Mouse (Mus musculus) liver, adult (tissue): ENCODE data around the gene Clnk.

ENCODE experiments used
- GATA4 ChIP-seq: IDR thresholded peaks from 2 replicates; pipeline ENCODE4 v1.6.1; 2014; ENCODE audit warnings: mild to moderate bottlenecking, low read length; ENCODE audit not compliant: insufficient replicate concordance

The Clnk gene

DNA sequence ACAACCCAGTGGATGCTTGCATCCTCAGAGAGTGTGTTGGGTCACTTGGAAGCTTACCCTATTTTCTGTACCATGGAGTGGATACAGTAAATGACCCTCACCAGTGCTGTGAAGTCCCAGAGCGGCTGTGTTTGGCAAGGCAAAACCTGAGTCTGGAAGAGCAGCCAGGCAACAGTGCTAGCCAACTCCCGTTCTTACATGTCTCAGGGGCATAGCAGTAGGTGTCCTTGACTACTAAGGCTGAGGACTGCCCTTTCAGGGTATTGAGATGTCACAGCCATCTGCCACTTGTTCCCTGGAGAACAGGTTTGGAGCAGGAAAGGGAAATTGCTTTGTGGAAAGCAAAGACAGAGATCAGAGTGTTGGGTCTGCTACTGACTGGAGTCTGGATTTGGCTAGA is 85.5 kb downstream of the Clnk start:
- TF ChIP-seq GATA4, result no peak

DNA sequence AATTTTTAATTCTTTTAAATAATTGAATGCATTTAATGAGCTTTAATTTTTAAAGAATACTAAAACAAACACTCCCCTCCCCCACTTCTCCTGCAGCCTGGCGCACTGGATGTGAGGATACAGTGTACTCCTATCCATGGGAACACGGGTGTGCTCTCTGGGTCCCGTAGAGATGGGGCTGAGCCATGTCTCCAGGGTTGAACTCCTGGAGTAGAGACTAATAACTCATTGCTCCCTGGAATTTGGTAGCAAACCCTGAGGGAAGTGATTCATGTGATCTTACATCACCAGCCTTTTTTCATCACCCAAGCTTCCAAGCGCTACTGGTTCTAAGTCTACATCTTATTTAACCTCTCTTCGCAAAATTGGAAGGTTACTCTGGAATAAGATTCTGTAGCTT is 87.8 kb downstream of the Clnk start:
- no peak for TF ChIP-seq GATA4

DNA sequence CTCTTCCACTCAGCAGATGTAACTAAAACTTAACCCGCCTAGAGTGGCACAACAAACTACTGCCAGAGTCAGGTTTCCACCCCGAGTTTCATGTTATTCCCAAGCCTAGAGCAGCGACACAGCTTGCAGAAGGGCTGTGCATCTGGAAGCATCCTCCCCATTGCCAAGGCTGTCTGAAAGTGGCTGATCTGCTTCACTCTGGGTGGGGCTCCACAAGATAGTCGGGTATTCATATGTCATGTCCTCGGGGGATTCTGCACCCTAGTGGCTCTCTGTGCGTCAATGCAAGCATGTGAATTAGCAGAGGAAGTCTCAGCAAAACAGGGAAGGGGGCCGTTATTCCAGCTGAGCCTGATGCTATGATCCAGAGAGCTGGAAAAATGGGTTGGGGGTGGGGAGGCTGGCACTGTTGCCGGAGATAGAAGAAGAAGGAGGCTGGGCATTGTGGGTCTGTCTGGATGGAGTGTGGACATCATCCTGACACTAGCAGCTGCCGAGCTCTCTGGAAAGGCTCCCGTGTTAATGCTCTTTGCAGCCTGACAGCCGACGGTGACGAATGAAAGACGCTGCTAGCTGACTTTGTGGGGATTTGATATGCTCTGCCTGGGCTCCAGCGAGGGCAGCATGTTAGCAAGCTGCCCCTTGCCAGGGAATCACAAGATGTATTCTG is 88.6 kb downstream of the Clnk start:
- TF ChIP-seq GATA4, result no peak

DNA sequence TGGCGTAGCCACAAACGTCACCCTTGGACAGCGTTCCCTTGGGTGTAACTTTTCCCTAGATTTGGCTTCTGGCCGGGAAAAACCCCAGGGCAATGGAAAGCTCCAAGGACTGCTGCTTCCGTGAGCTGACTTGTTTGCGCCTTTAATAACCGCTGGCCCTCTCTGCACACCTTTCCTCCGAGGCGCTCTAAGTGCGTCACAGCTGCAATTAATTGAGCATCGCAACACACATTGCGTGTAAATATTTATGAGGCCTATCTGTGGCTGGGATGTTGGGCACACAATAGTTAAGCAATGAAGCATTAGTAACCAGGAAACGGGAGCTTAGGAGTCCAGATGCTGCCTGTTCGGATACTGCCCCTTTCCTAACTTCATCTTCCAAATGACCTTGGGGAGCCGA is 90.5 kb downstream of the Clnk start:
- no peak for TF ChIP-seq GATA4

DNA sequence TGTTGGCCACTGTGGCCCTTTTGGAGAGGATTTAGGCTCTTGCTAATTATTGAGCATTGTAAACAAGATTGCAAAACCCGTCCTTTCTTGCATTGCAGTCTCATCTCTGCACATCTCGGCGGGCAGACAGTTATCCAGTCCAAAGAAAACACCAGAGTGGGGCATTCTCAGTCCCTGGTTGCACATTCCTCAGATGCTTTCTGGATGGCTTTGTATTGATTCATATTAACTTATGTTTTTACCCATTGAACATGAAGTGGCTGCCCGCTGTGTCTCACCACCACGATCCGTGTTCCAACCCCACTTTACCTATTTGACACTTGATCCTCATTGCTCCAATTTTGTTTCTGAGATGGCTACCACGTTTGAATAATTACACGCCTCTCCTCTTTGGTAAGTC is 90.9 kb downstream of the Clnk start:
- TF ChIP-seq GATA4, result no peak

DNA sequence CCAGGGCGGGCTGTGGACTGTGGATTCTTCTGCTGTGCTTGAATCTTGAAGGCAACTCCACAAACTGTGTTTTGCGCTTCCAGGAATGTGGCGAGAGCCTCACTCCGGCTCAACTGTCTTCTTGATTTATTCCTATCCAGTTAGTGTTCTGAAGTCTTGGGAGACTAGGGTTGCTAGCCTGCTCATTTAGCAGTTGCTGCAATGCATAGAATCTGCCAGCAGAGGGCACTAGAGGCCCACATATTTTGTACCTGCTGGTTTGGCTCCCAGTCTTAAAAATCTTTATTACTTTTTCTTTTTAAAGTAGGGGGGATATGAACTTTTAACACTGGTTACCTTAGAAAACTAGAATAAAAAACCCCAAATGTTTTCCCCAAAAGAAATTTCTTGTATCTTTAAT is 94.8 kb downstream of the Clnk start:
- no peak for TF ChIP-seq GATA4

DNA sequence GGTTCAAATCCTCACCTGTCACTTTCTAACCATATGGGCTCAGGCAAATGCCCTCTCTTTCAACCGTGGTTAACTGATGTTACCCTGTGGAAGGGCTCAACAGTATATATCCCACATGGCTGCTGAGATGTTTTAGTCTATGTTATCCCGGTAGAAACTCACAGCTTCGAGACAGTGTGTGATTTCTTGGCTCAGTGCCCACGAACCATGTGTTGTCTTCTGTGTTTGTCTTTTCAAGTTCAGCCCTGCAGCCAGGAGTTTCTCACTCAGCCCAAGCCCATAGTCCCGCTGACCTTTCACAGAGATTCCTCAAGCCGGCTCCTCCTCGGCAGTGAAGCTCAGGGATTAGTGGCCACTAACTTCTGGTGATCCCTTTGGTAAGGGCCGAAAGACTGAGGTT is 96.0 kb downstream of the Clnk start:
- TF ChIP-seq GATA4, result no peak

DNA sequence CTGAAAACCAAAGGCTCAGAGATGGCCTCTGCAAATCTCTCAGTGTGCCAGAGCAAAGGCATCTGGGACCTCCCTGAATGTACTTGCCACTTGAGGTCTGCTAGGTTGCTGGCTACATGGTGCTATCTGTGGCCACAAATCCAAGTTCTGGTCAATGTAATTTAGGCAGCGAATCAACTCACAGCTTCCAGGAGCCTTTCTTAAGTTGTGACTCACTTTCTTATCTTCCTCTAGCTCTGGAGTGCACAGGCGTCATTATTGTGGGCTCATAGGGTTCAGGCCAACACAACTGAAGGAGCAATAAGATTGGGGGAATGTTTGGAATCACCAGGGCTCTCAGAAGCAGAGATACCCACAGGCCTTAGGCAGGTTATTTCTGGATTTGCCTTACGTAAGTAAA is 96.6 kb downstream of the Clnk start:
- no peak for TF ChIP-seq GATA4

DNA sequence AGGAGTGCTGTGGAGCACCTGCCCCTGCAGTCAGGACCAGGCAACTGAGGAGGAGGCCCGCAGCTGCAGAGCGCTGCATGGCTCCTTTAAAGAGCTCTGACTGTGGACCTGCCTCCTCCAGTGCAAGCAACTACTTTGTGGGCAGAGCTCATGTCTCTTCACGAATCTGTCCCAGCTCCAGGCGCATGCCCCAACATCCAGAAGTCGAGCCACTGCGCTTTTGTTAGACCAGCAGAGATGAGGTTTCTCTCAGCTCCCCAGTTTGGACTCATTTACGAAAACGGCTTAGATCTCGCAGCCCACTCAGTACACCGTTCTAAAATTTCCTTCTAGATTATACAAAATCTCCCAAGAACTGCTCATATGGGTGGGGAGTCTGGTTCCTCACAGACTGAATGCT is 101.1 kb downstream of the Clnk start:
- TF ChIP-seq GATA4, result no peak

DNA sequence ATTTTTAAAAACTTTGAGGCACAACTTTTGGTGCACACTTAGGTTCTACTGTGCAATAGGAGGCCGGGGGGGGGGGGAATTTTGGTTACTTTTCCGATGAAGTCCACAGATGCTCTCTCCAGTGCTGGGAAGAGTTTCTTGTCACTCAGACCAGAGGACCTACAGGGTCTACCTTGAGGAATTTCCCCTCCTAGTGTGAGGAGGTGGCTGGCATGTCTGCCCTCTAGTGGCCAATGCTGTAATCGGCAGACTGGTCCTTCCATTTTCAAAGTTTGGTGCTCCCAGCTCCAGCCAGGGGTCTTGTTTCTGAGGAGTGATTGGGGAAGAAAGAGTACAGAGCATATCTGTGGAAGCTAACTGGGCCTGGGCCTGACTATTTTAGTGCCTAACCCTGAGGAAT is 121.7 kb downstream of the Clnk start:
- TF ChIP-seq GATA4, result no peak

DNA sequence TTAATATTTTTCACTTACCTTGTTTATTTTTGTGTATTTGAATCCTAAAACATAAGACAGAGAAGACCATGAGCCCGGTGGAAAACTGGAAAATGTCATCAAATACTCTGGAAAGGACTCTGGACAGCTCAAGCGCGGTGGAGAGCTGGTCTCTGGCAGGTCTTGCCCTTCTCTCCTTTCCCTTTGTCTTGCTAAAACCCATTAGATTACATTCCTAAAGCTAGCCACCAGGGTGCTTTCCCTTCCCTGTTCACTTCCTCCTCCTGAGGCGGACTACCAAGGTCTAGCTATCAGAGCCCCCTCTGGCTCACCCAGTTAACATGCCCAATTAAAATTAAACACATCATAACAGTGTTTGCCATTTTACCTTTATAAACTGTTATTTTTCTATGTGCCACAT is 123.9 kb downstream of the Clnk start:
- no peak for TF ChIP-seq GATA4

DNA sequence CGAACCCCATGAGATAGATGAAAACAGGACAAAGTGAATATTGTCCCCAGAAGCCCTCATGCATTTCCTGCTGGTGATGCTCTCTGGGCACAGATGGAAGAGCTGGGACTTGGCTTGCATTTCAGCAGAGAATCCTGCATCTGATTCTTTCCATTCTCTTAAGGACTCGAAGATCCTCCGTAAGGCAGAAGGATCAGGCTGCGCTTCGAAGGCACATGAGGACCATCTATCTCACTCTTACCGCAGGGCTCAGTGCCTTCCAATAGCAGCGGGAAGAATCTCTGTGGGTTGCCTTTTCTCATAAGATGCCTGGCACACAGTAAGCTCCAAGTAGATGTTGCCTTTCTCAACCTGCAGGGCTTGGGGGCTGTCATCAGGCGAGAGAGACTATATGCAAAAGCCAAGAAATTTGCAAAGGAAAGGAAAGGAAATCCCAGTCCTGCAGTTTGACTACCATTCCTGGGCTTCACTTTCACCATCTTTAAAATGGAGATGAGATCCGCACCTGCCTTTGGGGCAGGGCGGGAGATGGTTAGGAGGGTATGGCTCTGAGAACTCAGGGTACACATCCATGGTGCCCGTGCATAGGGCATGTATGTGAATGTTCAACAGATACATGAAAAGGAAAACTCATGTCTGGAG is 167.6 kb downstream of the Clnk start:
- TF ChIP-seq GATA4, result no peak

DNA sequence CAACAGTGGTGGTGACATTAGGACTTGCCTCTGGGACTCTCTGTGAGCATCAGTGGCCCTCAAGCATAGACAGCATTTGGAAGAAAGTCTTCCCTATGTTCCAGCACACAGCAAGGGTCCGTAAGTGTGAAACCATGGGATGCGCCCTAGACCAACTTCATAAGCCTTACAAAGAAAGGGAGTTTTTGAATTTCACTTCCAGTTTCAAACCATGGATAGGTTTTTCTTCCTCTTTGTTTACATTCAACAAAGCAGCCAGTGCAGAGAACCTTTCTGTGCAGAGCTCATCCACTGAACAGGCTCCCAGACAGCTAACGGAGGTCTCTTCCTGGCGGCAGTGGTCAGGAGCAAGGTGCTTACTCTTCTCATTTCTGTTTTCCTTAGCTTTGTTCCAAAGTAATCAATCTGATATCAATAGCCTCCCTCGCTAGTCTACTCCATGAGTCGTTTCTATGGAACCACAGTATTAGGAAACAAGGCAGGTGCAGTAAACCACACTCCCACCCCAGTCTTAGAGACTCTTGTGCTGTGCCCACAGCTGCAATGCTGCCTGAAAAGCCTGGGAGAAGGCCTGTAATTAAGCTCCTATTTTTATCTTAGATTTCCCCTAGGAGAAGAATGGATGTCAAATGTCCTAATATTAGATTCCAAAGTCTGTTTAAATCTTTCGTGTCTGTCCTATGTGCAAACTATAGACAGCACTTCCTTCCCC is 169.1 kb downstream of the Clnk start:
- TF ChIP-seq GATA4, result no peak

DNA sequence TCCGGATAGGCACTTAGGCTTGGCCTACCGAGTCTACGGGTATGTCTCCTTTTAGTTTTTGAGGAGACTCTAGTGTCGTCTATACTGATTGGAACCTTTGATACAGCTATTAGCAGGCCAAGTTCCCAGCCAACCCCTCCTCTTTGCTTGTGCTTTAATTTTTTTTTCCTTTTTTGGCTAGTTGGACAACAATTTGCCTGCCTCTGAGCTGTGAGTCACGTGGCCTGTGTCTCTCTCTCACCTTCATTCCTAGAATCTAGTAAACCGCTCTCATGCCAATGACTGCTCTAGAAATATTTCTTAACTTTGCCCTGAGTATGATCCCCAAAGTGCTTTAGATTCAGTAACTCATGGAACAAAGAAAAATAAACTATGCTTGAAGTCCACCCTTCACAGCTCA is 173.7 kb downstream of the Clnk start:
- TF ChIP-seq GATA4, result no peak

DNA sequence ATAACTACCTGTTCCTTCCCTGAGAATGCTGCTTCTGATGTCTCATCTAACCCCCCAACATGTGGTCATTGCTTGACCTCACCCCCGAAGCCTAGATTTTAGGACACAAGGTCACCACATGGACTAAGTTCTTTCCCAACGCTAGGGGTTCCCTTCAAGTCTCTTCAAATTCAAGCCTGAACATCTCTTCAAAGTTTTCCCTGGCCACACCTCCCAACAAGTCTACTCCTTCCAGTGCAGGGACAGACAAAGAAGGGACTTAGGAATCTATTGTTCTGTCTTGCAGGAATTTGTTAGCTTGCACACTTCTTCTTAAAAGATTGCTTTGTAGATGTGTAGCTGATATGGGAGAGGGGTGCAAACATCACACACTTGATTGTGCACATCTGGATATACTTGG is 174.5 kb downstream of the Clnk start:
- TF ChIP-seq GATA4, result no peak

DNA sequence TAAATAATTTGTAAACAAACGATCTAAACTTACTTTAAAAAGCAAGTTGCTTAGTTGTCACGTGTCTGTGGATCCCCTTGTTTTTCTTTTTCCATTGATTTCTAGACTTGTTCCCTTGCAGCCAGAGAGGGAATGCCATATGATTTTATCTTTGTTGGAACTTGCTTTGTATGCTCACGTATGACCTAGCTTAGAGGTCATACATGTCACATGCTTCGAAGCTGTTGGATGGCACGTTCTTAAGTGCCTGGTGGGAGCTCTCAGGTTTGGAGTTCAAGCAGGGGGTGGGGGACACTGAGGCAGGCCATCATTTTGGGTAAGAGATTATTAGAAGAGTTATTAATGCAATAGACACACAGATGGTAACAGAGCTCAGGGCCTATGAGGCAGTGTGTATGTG is 178.1 kb downstream of the Clnk start:
- no peak for TF ChIP-seq GATA4
